Mouse (Mus musculus): ENCODE data around the gene Nf1. TPM values are rescaled to one million over a fixed set of nuclear protein-coding genes. Genes with fewer than 3 reads are reported as not detected.
A peak's percentile ranks its signal among the peaks of the same experiment; 100 is the strongest.

The Nf1 gene
- total and polyA plus RNA-seq, 3 experiments, result 7.1 to 78.0 (median 27.0) TPM

DNA sequence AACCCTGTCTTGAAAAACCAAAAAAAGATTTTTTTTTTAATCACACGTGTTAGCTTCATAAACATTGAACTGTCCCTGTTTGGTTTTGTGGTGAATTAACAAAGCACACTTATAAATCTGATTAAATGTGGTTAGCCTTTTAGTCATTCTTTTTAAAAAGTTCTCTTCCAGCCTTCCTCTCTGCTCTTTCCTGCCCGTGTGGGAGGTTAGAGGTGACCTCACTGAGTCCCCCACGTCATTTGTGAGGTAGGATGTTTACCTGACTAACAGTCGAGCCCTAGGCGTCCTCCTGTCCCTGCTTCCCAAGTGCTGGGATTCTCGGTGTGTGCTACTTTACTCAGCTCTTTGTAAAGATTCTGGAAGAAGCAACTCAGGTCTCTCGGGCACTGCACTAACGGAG lies 26.8 kb downstream of the Nf1 start:
- no peaks in the 10 kb centered on the region for H3K27me3 ChIP-seq (ENCODE audit: insufficient read depth, low read length)
- TF ChIP-seq GATA1 (IDR thresholded peaks at IDR 0.05; ENCODE audit: borderline replicate concordance, low read length) (no peak), TAL1 (conservative IDR thresholded peaks at IDR 0.05; ENCODE audit: low read depth, low read length) (no peak), GATA2 (IDR thresholded peaks at IDR 0.05; ENCODE audit: borderline replicate concordance, low read depth, low read length) (no peak), CTCF (IDR thresholded peaks at IDR 0.05; ENCODE audit: low read depth, low read length) (no peak), POLR2AphosphoS5 (IDR thresholded peaks at IDR 0.05; ENCODE audit: insufficient replicate concordance, low read depth, low read length) (no peak)
- H3K4me1 ChIP-seq (ENCODE audit: insufficient read depth, low read depth, low read length), result no peaks in the 10 kb centered on the region; the same call in 1 of the 2 replicates
- DNase-seq (ENCODE audit: low spot score), result no peak
- no peak overlapping the region for H3K4me3 ChIP-seq (ENCODE audit: low read depth, low read length)
- ATAC-seq (ENCODE audit: extremely low read depth, insufficient number of reproducible peaks, low FRiP score, poor library complexity, severe bottlenecking), result no peak
- H3K36me3 ChIP-seq (replicated peaks), result peaks cover 18% of the 10 kb centered on the region
- H3K9me3 ChIP-seq (replicated peaks), result no peaks in the 10 kb centered on the region; the same call in 1 of the 2 replicates

DNA sequence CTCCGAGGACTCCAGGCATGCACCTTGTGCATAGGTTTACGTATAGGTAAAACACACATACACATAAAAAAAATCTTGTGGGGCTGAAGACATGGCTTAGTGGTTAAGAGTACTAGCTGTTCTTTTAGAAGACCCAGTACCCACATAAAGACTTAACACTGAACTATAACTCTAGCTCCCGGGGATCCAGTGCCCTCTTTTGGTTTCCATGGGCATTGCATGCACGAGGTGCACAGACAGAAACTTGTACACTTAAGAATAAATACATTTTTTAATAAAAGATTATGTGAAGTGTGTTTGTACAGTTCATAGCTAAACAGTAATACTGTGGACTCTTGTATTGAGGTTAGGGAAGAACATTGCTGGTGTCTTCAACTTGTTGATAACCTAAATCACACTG lies 33.5 kb downstream of the Nf1 start:
- no peaks in the 10 kb centered on the region; the same call in 1 of the 2 replicates for H3K4me1 ChIP-seq (ENCODE audit: insufficient read depth, low read depth, low read length)
- no peaks in the 10 kb centered on the region for H3K9me3 ChIP-seq (replicated peaks)
- ATAC-seq (ENCODE audit: extremely low read depth, insufficient number of reproducible peaks, low FRiP score, poor library complexity, severe bottlenecking), result no peak
- no peaks in the 10 kb centered on the region for H3K27me3 ChIP-seq (ENCODE audit: insufficient read depth, low read length)
- TF ChIP-seq GATA1 (IDR thresholded peaks at IDR 0.05; ENCODE audit: borderline replicate concordance, low read length) (no peak), TAL1 (conservative IDR thresholded peaks at IDR 0.05; ENCODE audit: low read depth, low read length) (no peak), CTCF (IDR thresholded peaks at IDR 0.05; ENCODE audit: low read depth, low read length) (no peak), POLR2AphosphoS5 (IDR thresholded peaks at IDR 0.05; ENCODE audit: insufficient replicate concordance, low read depth, low read length) (no peak), GATA2 (IDR thresholded peaks at IDR 0.05; ENCODE audit: borderline replicate concordance, low read depth, low read length) (no peak)
- peaks cover 19% of the 10 kb centered on the region for H3K36me3 ChIP-seq (replicated peaks)
- no peak for DNase-seq (ENCODE audit: low spot score)
- no peak overlapping the region for H3K4me3 ChIP-seq (ENCODE audit: low read depth, low read length)

DNA sequence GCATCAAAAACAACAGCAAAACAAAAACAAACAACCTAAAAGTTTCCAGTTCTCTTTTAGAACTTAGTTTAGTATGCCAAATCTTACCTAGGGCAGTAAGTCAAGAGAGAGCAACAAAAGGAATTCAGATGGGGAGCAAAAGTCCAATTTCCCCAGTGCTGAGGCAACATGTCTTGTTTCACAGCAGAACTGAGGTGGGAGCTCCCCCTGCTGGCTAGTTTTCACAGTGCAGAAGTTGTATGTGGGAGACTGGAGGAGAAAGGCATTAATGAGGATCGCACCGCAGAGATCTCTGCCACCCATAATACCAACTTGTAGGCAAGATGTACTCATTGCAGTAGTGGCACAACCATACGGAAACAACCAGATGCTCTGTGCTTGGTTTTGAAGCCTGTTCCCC lies 58.8 kb downstream of the Nf1 start:
- H3K9me3 ChIP-seq (replicated peaks), result no peaks in the 10 kb centered on the region
- ATAC-seq (ENCODE audit: extremely low read depth, insufficient number of reproducible peaks, low FRiP score, poor library complexity, severe bottlenecking) (no peak), DNase-seq (ENCODE audit: low spot score) (peak; percentile 25)
- H3K4me1 ChIP-seq (ENCODE audit: insufficient read depth, low read depth, low read length), result no peaks in the 10 kb centered on the region
- H3K36me3 ChIP-seq (replicated peaks), result peaks cover 54% of the 10 kb centered on the region
- no peak overlapping the region for H3K4me3 ChIP-seq (ENCODE audit: low read depth, low read length)
- H3K27me3 ChIP-seq (ENCODE audit: insufficient read depth, low read length), result no peaks in the 10 kb centered on the region
- TF ChIP-seq TAL1 (conservative IDR thresholded peaks at IDR 0.05; ENCODE audit: low read depth, low read length) (no peak), CTCF (IDR thresholded peaks at IDR 0.05; ENCODE audit: low read depth, low read length) (peak; percentile 90), GATA1 (IDR thresholded peaks at IDR 0.05; ENCODE audit: borderline replicate concordance, low read length) (no peak)

DNA sequence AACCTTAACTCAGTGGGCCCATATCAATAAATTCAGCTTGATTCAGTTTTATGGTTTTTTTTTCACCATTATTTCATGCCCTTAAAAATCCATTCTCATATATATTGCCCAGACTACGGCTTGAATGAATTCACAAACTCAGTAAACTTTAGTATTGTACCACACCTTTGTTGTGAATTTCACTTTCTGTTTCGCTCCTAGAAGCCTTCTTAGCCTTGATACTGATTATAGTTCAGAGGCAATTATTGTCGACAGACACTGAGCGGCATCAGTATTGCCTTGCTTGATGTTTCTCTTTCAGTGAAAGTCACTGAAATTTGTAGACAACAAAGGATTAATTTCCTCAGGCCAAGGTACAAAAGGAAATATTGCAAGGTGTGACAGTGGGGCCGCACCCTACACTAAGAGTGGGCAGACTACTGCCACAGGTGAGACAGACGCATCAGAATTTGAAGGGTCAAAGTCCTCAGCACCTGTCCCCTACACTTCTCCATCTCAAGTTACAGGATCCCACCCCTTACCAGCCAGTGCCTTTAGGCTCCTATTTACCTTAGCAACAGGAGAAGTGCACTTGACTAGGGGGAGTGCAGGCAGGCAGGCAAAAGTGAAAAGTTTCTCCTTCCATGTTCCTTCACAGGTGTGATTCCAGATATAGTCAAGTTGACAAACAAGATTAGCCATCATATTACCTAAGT lies 64.3 kb downstream of the Nf1 start:
- ATAC-seq (ENCODE audit: extremely low read depth, insufficient number of reproducible peaks, low FRiP score, poor library complexity, severe bottlenecking), result no peak
- peaks cover 59% of the 10 kb centered on the region for H3K36me3 ChIP-seq (replicated peaks)

DNA sequence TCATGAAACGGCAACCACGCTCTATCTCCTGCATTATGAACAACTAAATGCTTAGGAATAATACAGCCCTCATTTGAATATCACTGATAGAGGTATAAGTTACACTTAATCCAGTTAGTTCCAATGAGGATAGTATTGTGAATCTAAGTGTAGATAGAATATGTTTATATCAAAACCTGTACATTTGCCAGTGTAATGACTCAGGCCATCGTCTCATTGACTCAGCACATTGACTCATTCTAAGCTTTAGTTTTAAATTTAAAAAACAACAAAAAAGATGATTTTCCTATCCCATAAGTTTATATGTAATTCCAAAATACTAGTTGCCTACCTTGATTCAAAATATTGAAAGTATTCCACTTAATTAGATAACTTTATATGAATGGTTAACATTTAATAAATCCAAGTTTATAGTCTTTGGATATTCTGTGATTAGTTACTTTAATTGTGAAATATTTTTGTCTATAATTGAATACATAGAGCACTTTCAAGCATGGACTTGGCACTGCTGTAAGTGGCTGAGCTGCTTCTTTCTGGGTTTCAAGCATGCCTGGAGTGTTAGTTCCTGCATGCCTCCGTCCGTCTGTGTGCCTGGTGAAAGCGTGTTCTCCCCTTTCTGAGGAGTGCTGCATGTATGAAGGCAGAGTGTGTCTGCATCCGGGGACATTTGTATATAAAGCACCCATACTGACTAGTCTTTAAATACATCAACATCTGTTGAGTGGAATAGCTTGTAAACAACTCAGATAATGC lies 74.4 kb downstream of the Nf1 start:
- peaks cover 39% of the 10 kb centered on the region for H3K36me3 ChIP-seq (replicated peaks)
- no peak overlapping the region for H3K4me3 ChIP-seq (ENCODE audit: low read depth, low read length)
- no peaks in the 10 kb centered on the region for H3K9me3 ChIP-seq (replicated peaks)
- TF ChIP-seq POLR2AphosphoS5 (IDR thresholded peaks at IDR 0.05; ENCODE audit: insufficient replicate concordance, low read depth, low read length) (no peak), GATA1 (IDR thresholded peaks at IDR 0.05; ENCODE audit: borderline replicate concordance, low read length) (no peak), TAL1 (conservative IDR thresholded peaks at IDR 0.05; ENCODE audit: low read depth, low read length) (no peak), GATA2 (IDR thresholded peaks at IDR 0.05; ENCODE audit: borderline replicate concordance, low read depth, low read length) (no peak), CTCF (IDR thresholded peaks at IDR 0.05; ENCODE audit: low read depth, low read length) (no peak)
- no peaks in the 10 kb centered on the region for H3K4me1 ChIP-seq (ENCODE audit: insufficient read depth, low read depth, low read length)
- no peaks in the 10 kb centered on the region for H3K27me3 ChIP-seq (ENCODE audit: insufficient read depth, low read length)
- ATAC-seq (ENCODE audit: extremely low read depth, insufficient number of reproducible peaks, low FRiP score, poor library complexity, severe bottlenecking), result no peak
- no peak for DNase-seq (ENCODE audit: low spot score)

More for the DNA sequence above, 64.3 kb downstream of the Nf1 start:
- DNase-seq (ENCODE audit: low spot score), result no peak
- no peaks in the 10 kb centered on the region for H3K9me3 ChIP-seq (replicated peaks)
- TF ChIP-seq GATA1 (IDR thresholded peaks at IDR 0.05; ENCODE audit: borderline replicate concordance, low read length) (no peak), GATA2 (IDR thresholded peaks at IDR 0.05; ENCODE audit: borderline replicate concordance, low read depth, low read length) (no peak), POLR2AphosphoS5 (IDR thresholded peaks at IDR 0.05; ENCODE audit: insufficient replicate concordance, low read depth, low read length) (no peak), TAL1 (conservative IDR thresholded peaks at IDR 0.05; ENCODE audit: low read depth, low read length) (no peak), CTCF (IDR thresholded peaks at IDR 0.05; ENCODE audit: low read depth, low read length) (no peak)
- H3K27me3 ChIP-seq (ENCODE audit: insufficient read depth, low read length), result no peaks in the 10 kb centered on the region
- no peaks in the 10 kb centered on the region for H3K4me1 ChIP-seq (ENCODE audit: insufficient read depth, low read depth, low read length)
- H3K4me3 ChIP-seq (ENCODE audit: low read depth, low read length), result no peak overlapping the region

DNA sequence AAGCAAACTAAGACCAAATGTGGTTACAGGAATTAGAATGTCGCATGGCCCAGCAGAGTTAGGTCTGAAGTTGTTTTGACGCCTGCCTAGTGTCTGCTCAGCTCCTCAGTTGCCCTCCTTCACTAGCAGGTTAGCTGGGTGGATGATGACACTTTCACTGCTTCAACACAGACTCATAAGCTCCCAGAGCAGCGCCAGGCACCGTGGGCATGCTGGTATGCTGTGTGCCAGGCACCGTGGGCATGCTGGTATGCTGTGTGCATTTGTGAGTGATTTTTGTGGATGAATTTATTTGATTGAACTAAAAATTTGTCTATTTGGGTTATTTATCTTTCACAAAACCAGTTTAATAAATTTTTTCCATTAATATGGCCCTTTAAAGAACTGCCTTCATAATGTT lies 83.0 kb downstream of the Nf1 start:
- Histone ChIP-seq H3K9me3 (replicated peaks) (no peaks in the 10 kb centered on the region), H3K4me1 (ENCODE audit: insufficient read depth, low read depth, low read length) (no peaks in the 10 kb centered on the region), H3K4me3 (ENCODE audit: low read depth, low read length) (no peak overlapping the region), H3K27me3 (ENCODE audit: insufficient read depth, low read length) (no peaks in the 10 kb centered on the region), H3K36me3 (replicated peaks) (peaks cover 29% of the 10 kb centered on the region)
- ATAC-seq (ENCODE audit: extremely low read depth, insufficient number of reproducible peaks, low FRiP score, poor library complexity, severe bottlenecking), result no peak
- TF ChIP-seq GATA2 (IDR thresholded peaks at IDR 0.05; ENCODE audit: borderline replicate concordance, low read depth, low read length), result no peak
- TF ChIP-seq GATA1 (IDR thresholded peaks at IDR 0.05; ENCODE audit: borderline replicate concordance, low read length), result no peak
- TF ChIP-seq POLR2AphosphoS5 (IDR thresholded peaks at IDR 0.05; ENCODE audit: insufficient replicate concordance, low read depth, low read length), result no peak
- no peak for TF ChIP-seq CTCF (IDR thresholded peaks at IDR 0.05; ENCODE audit: low read depth, low read length)
- no peak for DNase-seq (ENCODE audit: low spot score)

All from G1E (cell line).